Mouse (Mus musculus) retina, adult 2 months (tissue): ENCODE measurements at regions not wholly inside any gene's neighbourhood (a gene's known extent, or its start where the extent isn't known, plus 50 kb on each side); places are given as distances from the start of the nearest gene placed in this dataset.
A peak's percentile ranks its signal among the peaks of the same experiment; 100 is the strongest.
"Not testable (repeated sequence)": the region's sequence is repeated elsewhere in the genome, so short reads cannot be mapped to it uniquely, and the experiment has no call there.

Experiments
- DNase-seq: peaks from one replicate; pipeline ENCODE4 v3.0.0-alpha.2; 2012; ENCODE audit warnings: low read depth, low spot score

DNA sequence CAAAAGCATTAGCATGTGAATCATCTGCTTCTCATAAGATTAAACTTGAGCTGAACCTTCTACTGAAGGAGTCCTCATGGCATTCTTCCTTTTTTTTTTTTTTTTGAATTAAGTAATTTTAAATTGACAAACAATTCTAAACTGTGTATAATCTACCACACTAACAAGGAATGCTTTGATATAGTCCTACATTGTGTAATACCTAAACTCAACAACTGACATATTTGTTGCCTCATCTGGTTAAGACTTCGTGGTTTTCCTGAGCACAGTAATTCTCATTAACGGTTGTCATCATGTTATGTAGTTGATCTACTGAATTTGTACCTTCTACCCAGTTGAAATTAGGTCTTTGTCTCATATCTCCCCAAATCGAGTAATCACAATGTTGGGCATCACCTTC lies 83.9 kb upstream of the Hcrtr2 start:
- no peak for DNase-seq

DNA sequence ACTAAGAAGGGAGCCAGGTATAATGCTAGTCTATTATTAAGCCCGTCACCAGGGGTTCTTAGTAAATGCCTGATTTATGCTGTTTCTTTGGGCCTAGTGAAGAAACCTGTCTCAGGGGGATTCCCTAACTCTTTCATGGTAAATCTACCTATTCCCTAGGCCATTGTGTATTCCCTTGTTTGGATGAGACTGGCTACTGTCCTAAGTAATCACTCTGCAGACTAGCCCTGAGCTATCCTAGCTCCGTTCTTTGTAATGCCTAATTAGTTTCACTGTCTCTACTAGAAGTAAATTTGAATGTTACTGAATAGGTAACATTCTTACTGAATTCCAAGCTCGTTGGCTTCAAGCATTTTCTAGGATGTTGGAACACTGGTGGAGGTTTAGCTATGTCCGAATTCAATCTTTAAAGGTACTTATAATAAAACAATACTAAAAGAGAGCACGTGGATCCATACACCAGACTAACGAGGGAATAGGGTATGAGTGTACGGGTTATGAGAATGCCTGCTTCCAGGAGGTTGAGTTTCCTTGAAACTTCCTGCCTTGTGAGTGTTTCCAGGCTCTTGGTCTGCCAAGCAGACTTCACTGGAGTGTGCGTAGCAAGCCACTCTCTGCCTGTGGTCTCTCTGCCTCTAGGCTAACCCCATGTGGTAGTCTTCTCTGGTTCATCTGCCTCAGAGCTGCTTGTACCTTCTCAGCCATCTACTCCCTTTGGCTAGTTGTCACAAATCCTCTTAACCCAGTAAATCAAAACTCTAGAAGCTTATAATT lies 78.4 kb upstream of the Hcrtr2 start:
- DNase-seq: not testable (repeated sequence)

DNA sequence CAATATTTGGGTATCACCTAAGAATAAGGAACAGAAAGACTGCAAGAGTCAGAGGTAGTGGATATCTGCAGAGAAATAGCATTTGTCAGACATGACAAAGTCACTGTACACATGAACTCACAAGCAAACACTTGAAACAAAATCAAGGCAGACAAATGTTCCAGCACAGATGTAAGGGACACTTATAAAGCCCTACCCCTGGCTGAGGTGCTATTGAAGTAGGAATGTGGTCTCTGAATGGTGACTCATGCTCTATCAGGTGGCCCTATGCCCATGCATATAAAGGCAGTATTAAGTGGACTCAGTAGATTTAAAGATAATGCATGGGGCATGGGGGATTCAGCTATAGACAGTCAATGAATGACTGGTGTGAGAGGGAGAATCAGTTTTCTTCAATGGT lies 77.2 kb upstream of the Hcrtr2 start:
- no peak for DNase-seq

GRCm38 (mm10) chr9:76393763-76394162 lies 70.1 kb upstream of the Hcrtr2 start:
- no peak for DNase-seq

DNA sequence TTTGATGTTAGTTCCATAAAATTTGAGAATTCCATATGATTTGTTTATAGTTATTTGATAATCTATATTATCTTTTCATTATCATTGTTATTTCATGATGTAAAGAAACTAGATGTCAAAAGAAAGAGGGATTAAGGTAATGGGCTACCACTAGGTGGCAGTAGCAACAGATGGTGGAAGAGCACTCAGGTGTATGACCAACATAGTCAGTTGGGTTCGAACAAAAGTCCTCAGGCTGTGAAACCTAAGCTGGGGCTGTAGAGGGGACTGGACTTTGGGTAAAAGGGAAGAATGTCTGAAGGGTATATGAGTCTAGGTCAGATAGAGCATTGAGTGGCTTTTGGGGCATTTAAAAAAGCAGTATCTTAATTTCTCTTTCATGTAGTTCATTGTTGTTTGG lies 67.2 kb upstream of the Hcrtr2 start:
- peak; percentile 3 for DNase-seq
